Mouse (Mus musculus) Patski (cell line): Measurements from ENCODE around the gene Ect2. TPM values are rescaled to one million over a fixed set of nuclear protein-coding genes. Genes with fewer than 3 reads are reported as not detected.
A peak's percentile ranks its signal among the peaks of the same experiment; 100 is the strongest.

ENCODE experiments used
- ATAC-seq: fragments of 100-300 bp; one replicate; pipeline ENCODE4 v1.8.0; 2021
- CTCF ChIA-PET: fragments of 350-600 bp; sonication (Branson Sonifier 250); formaldehyde crosslinking; loops from one replicate; lab custom pipeline; 2022; ENCODE audit warnings: inconsistent platforms; lab: Charles Lee
- POLR2A ChIA-PET: fragments of 350-600 bp; sonication (Branson Sonifier 250); formaldehyde crosslinking; loops from one replicate; lab custom pipeline; 2022; ENCODE audit warnings: antibody characterized with exemption, inconsistent platforms; lab: Charles Lee
- DNase-seq: peaks from one replicate; pipeline ENCODE4 v3.0.0-alpha.2; 2011; ENCODE audit warnings: low read depth, low spot score
- H3K27me3 ChIP-seq: fragments of 371-371 bp; one replicate; pipeline ENCODE4 v1.5.1; 2021
- CTCF ChIP-seq: fragments of 100-300 bp; IDR thresholded peaks from one replicate; pipeline ENCODE4 v1.5.1; 2021
- in situ Hi-C: fragments of 300-500 bp; cut with MboI; formaldehyde crosslinking; loops from 3 replicates; pipeline ENCODE4 v1.11.1; 2018; ENCODE audit warnings: low pct_unique_long_range_greater_than_20kb, mixed read lengths
- polyA plus RNA-seq: library from polyadenylated mRNA; unstranded; gene quantifications from one replicate; pipeline ENCODE4 v1.2.3, GENCODE M21; 2021

Ect2 gene
- polyA plus RNA-seq, 1 experiment from 2014 or later: 110 TPM

DNA sequence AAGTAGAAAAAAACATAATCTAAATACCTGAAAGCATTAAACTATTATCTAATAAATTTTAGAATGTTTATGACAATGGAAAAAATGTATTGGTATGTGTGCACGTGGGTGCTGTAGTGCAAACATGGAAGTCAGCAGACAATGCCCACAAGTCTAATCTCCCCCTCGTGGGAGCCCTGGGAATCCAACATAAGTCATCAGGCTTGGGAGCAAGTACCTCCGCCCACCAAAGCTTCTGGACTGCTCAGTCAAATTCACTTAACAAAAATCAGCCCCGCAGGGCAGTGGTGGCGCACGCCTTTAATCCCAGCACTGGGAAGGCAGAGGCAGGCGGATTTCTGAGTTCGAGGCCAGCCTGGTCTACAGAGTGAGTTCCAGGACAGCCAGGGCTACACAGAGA is 13.6 kb downstream of the Ect2 start:
- no peak for DNase-seq
- ChIA-PET POLR2A (no interaction called here), CTCF (interaction anchor here (2.5 kb wide), 1 partner anchor 11 kb away, joined by 8 read pairs; no protein-coding TSS in a partner anchor)
- in situ Hi-C loops: loop anchor here (25.0 kb wide), 1 partner anchor 297 kb away; no protein-coding TSS in a partner anchor
- H3K27me3 ChIP-seq: no peaks in the 10 kb centered on the region
- TF ChIP-seq CTCF: no peak
- no peak for ATAC-seq

DNA sequence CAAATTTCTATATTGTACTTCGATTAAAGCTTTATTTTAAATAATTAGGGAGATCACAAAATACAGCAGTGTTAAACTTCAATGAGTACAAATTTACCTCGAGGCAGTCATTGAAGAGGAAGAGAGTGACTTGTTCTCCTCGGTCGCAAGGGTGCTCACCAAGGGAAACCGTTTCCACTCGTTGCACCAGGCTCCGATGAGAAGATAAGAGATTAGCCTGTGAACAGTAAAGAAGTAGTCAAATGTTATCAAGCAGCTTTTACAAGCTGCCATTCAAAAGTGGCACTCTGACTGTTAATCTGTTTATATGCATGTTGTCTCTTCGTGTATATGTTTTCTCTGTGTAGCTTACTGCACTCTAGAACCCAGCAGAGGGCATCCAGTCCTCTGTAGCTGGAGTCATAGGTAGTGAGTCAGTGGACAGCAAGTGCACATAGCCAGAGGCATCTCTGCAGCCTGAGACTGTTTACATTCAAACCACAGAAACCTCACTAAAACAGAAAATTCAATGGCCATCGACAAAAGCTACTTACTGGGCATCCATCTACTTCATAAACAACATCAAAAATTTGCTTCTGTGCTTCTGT is 31.7 kb downstream of the Ect2 start:
- ChIA-PET POLR2A (no interaction called here), CTCF (interaction anchor here (1.0 to 2.8 kb wide), 7 partner anchors 11 to 346 kb away, joined by 3 to 14 read pairs (median 5); partner anchors contain the start of gene Nceh1)
- TF ChIP-seq CTCF: peak; percentile 60
- peak; percentile 79 for ATAC-seq
- DNase-seq: peak; percentile 17
- H3K27me3 ChIP-seq: no peaks in the 10 kb centered on the region
- in situ Hi-C loops: loop anchor here (5.0 kb wide), 1 partner anchor 120 kb away; no protein-coding TSS in a partner anchor

DNA sequence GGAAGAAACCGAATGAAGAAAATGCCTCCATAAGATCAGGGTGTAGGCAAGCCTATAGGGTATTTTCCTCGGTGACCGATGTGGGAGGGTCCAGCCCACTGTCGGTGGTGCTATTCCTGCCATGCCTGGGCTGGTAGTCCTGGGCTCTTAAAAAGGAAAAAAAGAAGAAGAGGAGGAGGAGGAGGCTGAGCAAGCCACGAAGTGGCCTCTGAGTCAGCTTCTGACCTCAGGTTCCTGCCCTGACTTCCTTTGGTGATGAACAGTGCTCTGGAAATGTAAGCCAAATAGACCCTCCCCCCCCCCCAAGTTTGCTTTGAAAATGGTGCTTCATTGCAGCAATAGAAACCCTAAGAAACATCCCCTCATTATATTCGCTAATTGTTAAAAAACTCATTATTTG is 32.7 kb downstream of the Ect2 start:
- no peak for DNase-seq
- POLR2A ChIA-PET: no interaction called here
- no peaks in the 10 kb centered on the region for H3K27me3 ChIP-seq
- in situ Hi-C loops: loop anchor here (5.0 kb wide), 1 partner anchor 121 kb away; no protein-coding TSS in a partner anchor
- no peak for ATAC-seq
- TF ChIP-seq CTCF: no peak
- CTCF ChIA-PET: interaction anchor here (0.6 to 2.8 kb wide), 5 partner anchors 11 to 347 kb away, joined by 3 to 10 read pairs (median 3); no protein-coding TSS in a partner anchor

DNA sequence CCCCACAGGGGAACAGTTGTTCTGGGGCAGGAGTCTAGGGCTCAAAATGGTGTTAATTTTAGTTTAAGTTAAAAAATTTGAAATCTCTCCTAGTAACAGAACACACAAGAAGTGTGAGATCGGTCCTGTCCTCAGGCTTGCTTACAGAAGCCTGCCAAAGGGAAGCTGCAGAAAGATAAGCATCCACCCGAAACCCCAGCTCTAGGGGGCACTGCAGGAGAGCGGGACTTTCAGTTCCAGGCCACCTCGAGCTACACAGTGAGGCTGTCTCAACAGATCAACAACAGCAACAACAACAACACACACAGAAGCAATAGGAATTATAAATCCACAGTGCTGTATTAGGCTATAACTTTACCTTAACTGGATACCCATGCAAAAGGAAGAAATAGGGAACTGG is 35.5 kb downstream of the Ect2 start:
- ChIA-PET POLR2A (interaction anchor here (1.8 kb wide), 1 partner anchor 33 kb away, joined by 4 read pairs; no protein-coding TSS in a partner anchor), CTCF (interaction anchor here (0.6 to 2.7 kb wide), 19 partner anchors 9 to 121 kb away, joined by 3 to 22 read pairs (median 4); partner anchors contain the start of gene Ect2)
- in situ Hi-C loops: no loop called here
- TF ChIP-seq CTCF: peak; percentile 49
- no peaks in the 10 kb centered on the region for H3K27me3 ChIP-seq
- DNase-seq: no peak
- ATAC-seq: peak; percentile 62

DNA sequence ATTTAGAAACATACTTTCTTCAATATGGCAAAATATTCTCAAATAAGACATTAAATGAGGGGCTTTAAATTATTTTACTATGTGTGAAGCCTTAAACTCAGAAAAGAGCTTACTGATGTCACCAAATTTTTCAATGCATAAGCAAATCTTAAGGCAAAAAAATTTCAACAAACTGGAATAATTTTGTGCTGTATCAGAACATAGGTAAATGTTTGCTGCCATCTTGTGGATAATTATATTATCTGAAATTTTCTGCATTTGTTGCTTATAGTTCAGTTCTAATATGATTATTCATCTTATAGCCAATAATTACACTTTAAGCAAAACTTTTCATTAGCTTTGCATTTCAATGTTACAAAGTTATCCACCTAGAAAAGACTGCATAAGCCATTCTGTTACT is 42.8 kb downstream of the Ect2 start:
- ATAC-seq: no peak
- DNase-seq: no peak
- CTCF ChIA-PET: interaction anchor here (0.8 to 3.4 kb wide), 10 partner anchors 9 to 50 kb away, joined by 3 to 18 read pairs (median 5); no protein-coding TSS in a partner anchor
- TF ChIP-seq CTCF: peak; percentile 42
- in situ Hi-C loops: no loop called here
- POLR2A ChIA-PET: interaction anchor here (0.6 to 1.0 kb wide), 2 partner anchors 114 to 126 kb away, joined by 4 to 6 read pairs; no protein-coding TSS in a partner anchor
- no peaks in the 10 kb centered on the region for H3K27me3 ChIP-seq

DNA sequence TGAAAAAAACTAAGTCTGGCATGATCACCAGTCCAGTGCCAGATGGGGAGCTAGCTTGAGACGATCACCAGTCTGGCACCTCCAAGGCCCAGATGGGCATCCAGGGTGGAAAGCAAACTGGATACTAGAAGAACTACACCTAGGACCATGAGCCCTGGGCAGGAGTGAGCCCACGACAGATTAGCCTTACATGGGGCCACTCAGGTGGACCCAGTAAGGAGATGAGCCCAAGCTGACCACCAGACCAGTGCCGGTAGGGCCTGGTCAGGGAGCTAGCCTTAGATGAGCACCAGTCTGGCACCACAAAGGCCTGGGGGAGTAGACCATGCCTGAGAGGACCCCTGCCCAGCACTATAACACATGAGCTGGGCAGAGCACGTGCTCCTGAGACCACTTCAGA is 44.6 kb downstream of the Ect2 start:
- DNase-seq: no peak
- POLR2A ChIA-PET: no interaction called here
- in situ Hi-C loops: no loop called here
- no peak for ATAC-seq
- TF ChIP-seq CTCF: no peak
- no peaks in the 10 kb centered on the region for H3K27me3 ChIP-seq
- CTCF ChIA-PET: interaction anchor here (0.9 to 1.2 kb wide), 2 partner anchors 10 to 16 kb away, joined by 3 to 4 read pairs; no protein-coding TSS in a partner anchor

DNA sequence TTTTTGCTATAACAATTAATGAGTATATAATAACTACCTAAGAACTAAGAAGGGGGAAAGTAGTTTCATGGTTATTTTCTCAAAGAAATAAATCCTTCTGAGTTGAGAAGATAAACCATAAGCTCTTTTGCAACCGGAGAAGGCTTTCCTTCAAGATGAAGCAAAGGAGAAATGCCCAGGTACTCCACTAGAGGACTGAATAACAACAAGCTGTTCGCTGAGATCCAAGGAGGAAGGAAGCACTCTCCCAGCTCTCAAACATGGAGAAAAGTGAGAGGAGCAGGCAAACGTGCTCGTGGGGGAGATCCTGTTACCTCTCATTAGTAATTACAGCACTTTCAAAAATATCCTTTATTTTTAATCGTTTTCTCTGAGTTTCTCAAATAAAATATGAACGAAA is 46.5 kb downstream of the Ect2 start:
- no peak for DNase-seq

DNA sequence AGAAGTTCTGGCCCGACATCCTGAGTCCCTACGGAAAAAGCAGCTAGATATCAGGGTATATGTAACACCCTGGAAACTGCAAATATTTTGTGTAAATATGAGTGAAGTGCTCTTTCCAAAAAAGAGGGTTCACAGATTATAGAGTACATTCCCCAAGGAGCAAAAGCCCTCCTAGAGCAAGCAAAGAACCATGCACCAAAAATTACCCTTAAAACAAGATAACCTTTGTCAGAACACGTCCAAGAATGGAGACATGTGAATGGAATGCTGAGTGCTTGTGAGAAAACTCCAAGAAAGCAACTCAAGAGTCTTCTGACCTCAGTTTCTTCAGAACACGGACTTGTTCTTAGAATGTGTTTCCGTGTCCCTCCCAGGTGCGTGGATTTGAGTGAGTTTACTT is 50.7 kb downstream of the Ect2 start:
- DNase-seq (no peak), ATAC-seq (no peak)
- ChIA-PET CTCF (interaction anchor here (1.0 to 4.8 kb wide), 4 partner anchors 8 to 48 kb away, joined by 3 to 24 read pairs (median 10); no protein-coding TSS in a partner anchor), POLR2A (interaction anchor here (0.5 kb wide), 1 partner anchor 30 kb away, joined by 5 read pairs; no protein-coding TSS in a partner anchor)
- in situ Hi-C loops: no loop called here
- H3K27me3 ChIP-seq: no peaks in the 10 kb centered on the region
- TF ChIP-seq CTCF: no peak

More for the DNA sequence above, 46.5 kb downstream of the Ect2 start:
- in situ Hi-C loops: no loop called here
- POLR2A ChIA-PET: no interaction called here
- H3K27me3 ChIP-seq: no peaks in the 10 kb centered on the region
- TF ChIP-seq CTCF: peak; percentile 27
- ATAC-seq: peak; percentile 46
- CTCF ChIA-PET: interaction anchor here (0.8 to 1.0 kb wide), 3 partner anchors 13 to 27 kb away, joined by 3 to 4 read pairs (median 3); no protein-coding TSS in a partner anchor

DNA sequence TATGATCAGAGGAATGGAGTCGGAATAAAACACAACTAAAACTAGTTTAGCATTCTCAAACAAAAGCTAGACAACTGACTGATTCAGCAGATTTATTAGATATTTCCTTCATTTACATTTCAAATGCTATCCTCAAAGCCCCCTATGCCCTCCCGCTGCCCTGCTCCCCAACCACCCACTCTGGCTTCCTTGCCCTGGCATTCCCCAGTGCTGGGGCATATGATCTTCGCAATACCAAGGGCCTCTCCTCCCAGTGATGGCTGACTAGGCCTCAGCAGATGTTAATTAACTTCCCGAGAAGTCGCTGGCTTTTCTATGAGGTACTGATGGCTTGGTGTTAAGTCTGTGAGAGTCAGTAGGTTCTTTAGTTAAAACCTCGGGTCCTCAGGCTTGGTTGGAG is 55.0 kb downstream of the Ect2 start:
- no peak for TF ChIP-seq CTCF
- no peak for ATAC-seq
- in situ Hi-C loops: no loop called here
- POLR2A ChIA-PET: no interaction called here
- no peaks in the 10 kb centered on the region for H3K27me3 ChIP-seq
- no peak for DNase-seq
- CTCF ChIA-PET: interaction anchor here (0.6 kb wide), 1 partner anchor 1351 kb away, joined by 3 read pairs; no protein-coding TSS in a partner anchor

DNA sequence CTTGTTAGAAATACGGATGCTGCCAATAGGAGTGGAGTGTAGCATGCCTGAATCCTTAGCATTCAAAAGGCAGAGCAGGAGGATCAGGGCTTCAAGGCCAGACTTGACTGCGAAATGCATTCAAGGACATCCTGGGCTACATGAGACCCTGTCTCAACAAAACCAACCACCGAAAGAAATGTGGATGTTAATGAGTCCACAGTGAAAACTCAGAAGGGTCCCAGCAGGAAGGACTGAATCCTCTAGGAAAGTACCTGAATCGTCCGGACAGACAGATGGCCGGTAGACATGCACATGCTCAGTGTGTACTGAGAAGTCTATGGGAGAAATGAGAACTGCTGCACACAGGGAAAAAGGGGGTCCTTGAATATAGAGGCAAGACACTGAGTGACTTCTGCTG is 67.5 kb downstream of the Ect2 start:
- ChIA-PET CTCF (no interaction called here), POLR2A (no interaction called here)
- TF ChIP-seq CTCF: no peak
- DNase-seq (no peak), ATAC-seq (no peak)
- in situ Hi-C loops: no loop called here
- no peaks in the 10 kb centered on the region for H3K27me3 ChIP-seq
